Mouse (Mus musculus) spleen, postnatal 14 days (tissue): ENCODE data around the gene Nrde2.
"Not testable (repeated sequence)": the region's sequence is repeated elsewhere in the genome, so short reads cannot be mapped to it uniquely, and the experiment has no call there.

Experiments
- DNase-seq, 2 experiments: peaks; one replicate each; pipeline ENCODE4 v3.0.0; 2021 to 2022; ENCODE audit warnings: low spot score in 2 of 2

Nrde2 gene

GRCm38 (mm10) chr12:100159261-100159975 lies at the start of gene Nrde2:
Gene Nrde2 (minus strand): TSS chr12:100159653.
- DNase-seq, result peak; percentile 71 to 82

GRCm38 (mm10) chr12:100206926-100207325 lies 47.5 kb upstream of the Nrde2 start:
- DNase-seq, result no peak

- no peak for DNase-seq
These were observed 47.1 kb upstream of the Nrde2 start for GRCm38 (mm10) chr12:100206521-100206920.

- no peak for DNase-seq
These were observed 45.7 kb upstream of the Nrde2 start for GRCm38 (mm10) chr12:100205156-100205555.

DNA sequence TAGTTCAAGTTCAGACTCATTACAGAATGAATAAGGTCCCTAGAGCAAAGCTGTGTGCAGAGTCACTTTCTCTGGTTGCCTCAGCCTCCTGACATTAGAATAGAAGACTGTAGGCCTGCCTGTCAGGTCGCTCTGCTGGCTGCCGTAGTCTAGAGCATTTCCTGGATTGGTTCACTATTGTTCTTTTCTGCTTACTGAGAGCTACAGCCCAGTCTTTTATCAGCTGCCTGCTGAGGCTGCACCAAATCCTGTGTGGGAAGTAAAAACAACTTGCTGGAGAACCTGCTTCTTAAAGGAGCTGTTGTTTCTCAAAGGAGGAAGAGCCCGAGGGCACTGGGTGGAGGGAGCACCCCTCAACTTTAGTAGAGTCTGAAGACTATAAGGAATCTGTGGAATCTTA lies 44.3 kb upstream of the Nrde2 start:
- DNase-seq, result no peak

GRCm38 (mm10) chr12:100201838-100202237 lies 42.4 kb upstream of the Nrde2 start:
- peak; percentile 81 to 88 for DNase-seq

- DNase-seq, result no peak
These were observed 41.9 kb upstream of the Nrde2 start for GRCm38 (mm10) chr12:100201363-100201711.

- peak in 1 of 2 experiments; percentile 41 for DNase-seq
These were observed 41.4 kb upstream of the Nrde2 start for GRCm38 (mm10) chr12:100200645-100201362.

DNA sequence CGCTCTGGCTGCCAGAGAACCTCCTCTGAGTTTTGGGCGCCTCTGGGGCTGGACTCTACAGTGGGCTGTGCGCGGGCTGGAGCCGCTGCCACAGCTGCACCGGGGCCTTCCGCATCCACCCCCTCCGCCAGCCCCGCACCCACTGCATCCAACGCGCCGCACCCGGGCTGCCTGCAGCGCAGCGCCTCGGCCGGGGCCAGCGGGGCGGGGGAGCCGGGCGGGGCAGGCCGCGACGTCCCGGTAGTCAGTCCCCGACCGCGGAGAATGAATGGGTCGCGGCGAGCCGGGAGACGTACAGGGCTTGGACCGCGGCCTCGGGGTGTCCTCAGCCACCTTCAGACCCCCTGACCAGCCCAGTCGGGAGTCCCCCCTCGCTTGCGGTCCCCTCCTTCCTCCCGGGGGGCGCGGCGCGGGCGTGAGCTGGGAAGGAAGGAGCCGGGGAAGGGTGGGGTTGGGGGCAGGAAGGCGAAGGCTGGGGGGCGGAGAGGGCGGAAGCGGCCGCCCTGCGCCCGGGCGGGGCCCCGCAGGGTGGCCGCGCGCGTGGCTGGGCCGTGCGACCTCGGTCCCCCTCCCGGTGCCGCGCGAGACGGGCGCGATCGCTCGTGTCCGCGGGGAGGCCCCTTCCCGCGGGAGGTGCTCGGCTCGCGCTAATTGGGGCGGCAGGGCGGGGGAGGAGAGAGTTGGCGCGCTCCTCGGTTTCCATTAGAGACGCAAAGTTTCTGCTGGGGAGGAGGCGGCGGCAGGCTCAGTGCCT lies 40.6 kb upstream of the Nrde2 start:
- DNase-seq, result peak; percentile 54 to 56

DNA sequence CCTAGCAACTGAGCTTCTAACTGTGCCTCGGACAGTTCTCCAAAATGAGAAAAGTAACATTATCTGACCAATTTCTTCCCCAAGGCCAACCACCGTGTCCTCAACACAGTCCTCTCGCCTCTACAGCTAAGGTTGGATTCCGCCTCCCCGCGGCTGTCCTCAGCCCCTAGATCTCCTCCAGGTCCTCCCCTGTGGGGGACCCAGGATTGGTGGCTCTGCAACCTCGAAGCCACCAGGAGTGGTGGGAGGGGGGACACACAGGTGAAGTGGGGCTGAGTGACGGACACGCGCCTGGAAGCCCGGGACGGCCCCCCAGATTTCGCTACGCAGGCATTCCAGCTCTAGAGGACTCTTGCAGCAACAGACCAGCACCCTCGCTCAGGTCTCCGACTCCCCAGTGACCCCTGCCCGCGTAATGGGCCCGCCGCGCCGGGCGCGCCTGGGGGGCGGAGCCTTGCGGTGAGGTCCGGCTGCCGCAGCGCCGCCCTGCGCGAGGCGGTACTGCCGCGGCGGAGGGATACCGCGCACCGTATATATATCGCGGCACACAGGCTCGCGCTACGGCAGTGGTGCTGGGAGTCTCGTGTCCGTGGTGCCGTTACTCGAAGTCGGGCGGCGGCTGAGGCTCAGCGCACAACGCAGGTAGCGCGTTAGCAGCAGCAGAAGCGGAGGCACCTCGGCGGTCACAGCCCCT lies 39.7 kb upstream of the Nrde2 start, which contains the start of gene Calm1:
TSS of gene Calm1 (plus strand) at position 469 of the 694 bp plus-strand sequence.
- peak; percentile 91 to 96 for DNase-seq

- no peak for DNase-seq
These were observed 37.3 kb upstream of the Nrde2 start for GRCm38 (mm10) chr12:100196786-100197185.

GRCm38 (mm10) chr12:100194181-100194580 lies 34.7 kb upstream of the Nrde2 start:
- no peak for DNase-seq

GRCm38 (mm10) chr12:100190802-100191201 lies 31.3 kb upstream of the Nrde2 start:
- no peak for DNase-seq

GRCm38 (mm10) chr12:100187756-100188430 lies 28.4 kb upstream of the Nrde2 start:
- DNase-seq, result peak in 1 of 2 experiments; percentile 20

DNA sequence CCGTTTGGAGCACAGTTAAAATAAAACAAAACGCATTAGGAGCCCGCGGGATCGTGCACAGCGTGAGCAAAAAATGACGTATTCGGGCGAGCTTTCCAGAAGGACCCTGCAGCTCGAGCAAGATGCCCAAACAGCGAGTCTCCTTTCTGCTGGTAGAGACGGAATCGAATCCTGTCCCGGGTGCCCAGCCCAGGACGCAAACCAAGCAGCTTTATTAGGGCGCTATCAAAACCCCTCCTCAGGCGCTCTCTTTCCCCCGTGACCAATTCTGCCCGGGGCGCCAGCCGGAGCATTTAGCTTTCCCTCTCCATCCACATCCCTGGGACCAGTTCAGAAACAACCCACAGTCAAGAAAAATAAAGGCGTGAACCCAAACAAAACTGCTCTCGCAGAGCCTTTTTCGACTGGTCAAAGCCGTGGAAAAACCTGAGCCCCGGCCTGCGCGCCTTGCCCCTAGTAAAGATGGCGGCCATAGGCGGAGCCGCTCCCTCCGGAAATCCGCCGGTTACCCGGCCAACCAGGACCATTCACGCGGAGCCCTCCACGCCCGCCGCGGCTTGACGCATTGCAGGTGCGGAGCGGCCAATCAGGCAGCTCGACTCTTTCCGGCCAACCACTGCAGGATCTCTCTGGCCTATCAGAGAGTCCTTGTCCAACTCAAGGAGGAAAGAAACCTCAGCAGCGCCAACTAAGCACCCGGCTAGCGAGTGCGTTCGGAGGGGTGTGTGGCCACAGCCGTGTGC lies 27.7 kb upstream of the Nrde2 start:
- peak; percentile 93 to 96 for DNase-seq

GRCm38 (mm10) chr12:100186376-100186775 lies 26.9 kb upstream of the Nrde2 start:
- DNase-seq, result no peak

- DNase-seq, result no peak
These were observed 26.4 kb upstream of the Nrde2 start for GRCm38 (mm10) chr12:100185897-100186296.

GRCm38 (mm10) chr12:100184976-100185375 lies 25.5 kb upstream of the Nrde2 start:
- not testable (repeated sequence) for DNase-seq

DNA sequence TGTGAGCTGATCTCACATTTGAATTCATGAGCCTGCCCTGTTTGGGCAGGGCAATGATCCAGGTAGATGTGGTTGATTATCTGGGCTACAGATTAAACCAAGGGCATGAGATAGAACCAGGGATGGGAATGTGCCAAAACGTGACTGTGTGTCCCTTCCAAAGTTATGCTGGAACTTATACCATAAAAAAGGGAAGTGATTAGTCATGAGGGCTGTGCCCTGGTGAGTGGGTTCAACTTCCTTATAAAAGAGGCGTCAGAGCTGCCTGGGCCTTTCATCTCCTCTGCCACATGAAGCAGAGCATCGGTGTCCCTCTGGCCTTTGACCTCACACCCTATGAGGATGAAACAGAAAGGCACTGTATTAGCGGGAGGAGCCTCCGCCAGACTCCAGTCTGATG lies 24.5 kb upstream of the Nrde2 start:
- DNase-seq, result no peak

GRCm38 (mm10) chr12:100182676-100183075 lies 23.2 kb upstream of the Nrde2 start:
- no peak for DNase-seq
